Mouse (Mus musculus): ENCODE data around the gene Antxrl.

The Antxrl gene

GRCm38 (mm10) chr14:34104892-34105291, 52.4 kb downstream of the Antxrl start:
- DNase-seq (ENCODE audit: low spot score) = peak; percentile 83

- DNase-seq (ENCODE audit: low spot score) = peak; percentile 63
Measured at GRCm38 (mm10) chr14:34106389-34107062, 54.0 kb downstream of the Antxrl start.

GRCm38 (mm10) chr14:34107594-34107993, 55.1 kb downstream of the Antxrl start:
- DNase-seq (ENCODE audit: low spot score) = no peak

GRCm38 (mm10) chr14:34114311-34114710, 61.8 kb downstream of the Antxrl start:
- DNase-seq (ENCODE audit: low spot score) = no peak

GRCm38 (mm10) chr14:34119046-34119723, 66.7 kb downstream of the Antxrl start:
- no peak for DNase-seq (ENCODE audit: low spot score)

- no peak for DNase-seq (ENCODE audit: low spot score)
Measured at GRCm38 (mm10) chr14:34120016-34120910, 67.8 kb downstream of the Antxrl start.

GRCm38 (mm10) chr14:34120923-34121351, 68.4 kb downstream of the Antxrl start:
- DNase-seq (ENCODE audit: low spot score) = no peak

- DNase-seq (ENCODE audit: low spot score) = no peak
Measured at GRCm38 (mm10) chr14:34121691-34122090, 69.2 kb downstream of the Antxrl start.

All from urinary bladder, postnatal 14 days (tissue).